Mouse (Mus musculus) cerebellum, adult 2 months (tissue): ENCODE measurements around the gene Gm21776. TPM values are rescaled to one million over a fixed set of nuclear protein-coding genes. Genes with fewer than 3 reads are reported as not detected.
"Not testable (repeated sequence)": the region's sequence is repeated elsewhere in the genome, so short reads cannot be mapped to it uniquely, and the experiment has no call there.

ENCODE experiments used
- DNase-seq, 2 experiments: peaks; one replicate each; pipeline ENCODE4 v3.0.0; 2021
- H3K27ac ChIP-seq: fragments of 200-500 bp; 2 replicates; pipeline ENCODE4 v1.5.1; 2012; ENCODE audit warnings: low read length, control low read depth, inconsistent platforms; ENCODE audit not compliant: insufficient read depth
- H3K27me3 ChIP-seq: fragments of 200-500 bp; 2 replicates; pipeline ENCODE4 v1.6.1; 2012; ENCODE audit warnings: inconsistent platforms, mild to moderate bottlenecking, low read length, moderate library complexity; ENCODE audit not compliant: control insufficient read depth, insufficient read depth
- H3K4me1 ChIP-seq: fragments of 200-500 bp; 2 replicates; pipeline ENCODE4 v1.6.1; 2011; ENCODE audit warnings: low read length; ENCODE audit not compliant: control insufficient read depth, insufficient read depth
- H3K4me3 ChIP-seq: fragments of 200-500 bp; replicated peaks from 2 replicates; pipeline ENCODE3; 2011; ENCODE audit warnings: mild to moderate bottlenecking, low read depth, low read length, control low read depth; ENCODE audit not compliant: insufficient read depth
- WGBS: fragments of 180-500 bp; shearing (Covaris S2); methylation state at CpG from one replicate; pipeline ENCODE4 v1.1.7; 2018; 5-methylcytosine and 5-hydroxymethylcytosine counted together
- polyA plus RNA-seq: library from polyadenylated mRNA; depleted of rRNA; stranded (reverse); fragments of >200 nt; gene quantifications from 2 replicates; pipeline ENCODE4 v1.2.3, GENCODE M21; 2012; rRNA removed

Gm21776 gene
- not detected in 2 replicates for polyA plus RNA-seq

DNA sequence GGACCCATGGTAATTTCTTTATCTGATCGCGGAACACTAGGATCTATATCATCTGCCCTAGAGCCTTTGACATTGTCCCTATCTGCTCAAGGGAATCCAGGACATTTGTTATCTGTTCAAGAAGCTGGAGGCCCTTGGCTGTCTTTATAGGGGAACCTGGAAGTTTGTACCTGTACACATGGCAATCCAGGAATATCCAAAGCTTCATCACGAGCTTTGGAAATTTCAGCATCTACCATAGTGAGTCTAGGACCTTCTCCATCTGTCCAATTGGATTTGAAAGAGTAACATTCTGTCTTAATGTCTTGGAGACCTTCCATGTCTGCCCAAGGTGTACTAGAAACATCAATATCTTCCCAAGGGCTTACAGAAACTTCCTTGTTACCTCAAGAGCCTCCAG lies at the start of gene Gm21776:
Gm21776 (plus strand) TSS at position 301 of the 400 bp plus-strand sequence.
- H3K27ac ChIP-seq, DNase-seq, H3K4me3 ChIP-seq, H3K4me1 ChIP-seq, H3K27me3 ChIP-seq: not testable (repeated sequence)
- no CpG with 5 or more reads among the region's 3 CpGs for WGBS
